Mouse (Mus musculus) small intestine, adult 2 months (tissue): Measurements from ENCODE around the gene Tmem258. TPM values are rescaled to one million over a fixed set of nuclear protein-coding genes. Genes with fewer than 3 reads are reported as not detected.
A peak's percentile ranks its signal among the peaks of the same experiment; 100 is the strongest.

Source experiments
- H3K27ac ChIP-seq: fragments of 200-500 bp; 2 replicates; pipeline ENCODE4 v1.5.1; 2012; ENCODE audit warnings: low read depth, low read length, control low read depth, inconsistent platforms; ENCODE audit not compliant: insufficient read depth
- H3K27me3 ChIP-seq: fragments of 200-500 bp; 2 replicates; pipeline ENCODE4 v1.6.1; 2012; ENCODE audit warnings: mild to moderate bottlenecking, moderate library complexity, low read length, inconsistent platforms; ENCODE audit not compliant: control insufficient read depth, insufficient read depth
- H3K36me3 ChIP-seq: fragments of 200-500 bp; 2 replicates; pipeline ENCODE4 v1.6.1; 2012; ENCODE audit warnings: mild to moderate bottlenecking, low read length, control low read depth, inconsistent platforms; ENCODE audit not compliant: control insufficient read depth, insufficient read depth
- H3K4me1 ChIP-seq: fragments of 200-500 bp; 2 replicates; pipeline ENCODE4 v1.6.1; 2012; ENCODE audit warnings: low read length, inconsistent platforms, mixed read lengths; ENCODE audit not compliant: control insufficient read depth, insufficient read depth, insufficient read length
- H3K4me3 ChIP-seq: fragments of 200-500 bp; 2 replicates; pipeline ENCODE4 v1.5.1; 2012; ENCODE audit warnings: low read depth, mild to moderate bottlenecking, control low read depth, inconsistent platforms, low read length, moderate library complexity
- CTCF ChIP-seq: fragments of 200-500 bp; IDR thresholded peaks from 2 replicates; pipeline ENCODE4 v1.5.1; 2012; ENCODE audit warnings: low read depth, mild to moderate bottlenecking, control low read depth, inconsistent platforms, low read length, moderate library complexity, mixed read lengths; ENCODE audit not compliant: insufficient replicate concordance, insufficient read length; ENCODE audit errors: extremely low read depth
- POLR2A ChIP-seq: fragments of 200-500 bp; IDR thresholded peaks from 2 replicates; pipeline ENCODE4 v1.6.1; 2012; ENCODE audit warnings: low read depth, mild to moderate bottlenecking, control low read depth, inconsistent platforms, low read length, moderate library complexity
- WGBS: fragments of 180-500 bp; shearing (Covaris S2); methylation state at CpG from one replicate; pipeline ENCODE4 v1.1.7; 2018; 5-methylcytosine and 5-hydroxymethylcytosine counted together
- polyA plus RNA-seq: library from polyadenylated mRNA; depleted of rRNA; stranded (reverse); fragments of >200 nt; gene quantifications from 2 replicates; pipeline ENCODE4 v1.2.3, GENCODE M21; 2012

Tmem258 gene
- polyA plus RNA-seq, 1 experiment: 67.1 TPM

DNA sequence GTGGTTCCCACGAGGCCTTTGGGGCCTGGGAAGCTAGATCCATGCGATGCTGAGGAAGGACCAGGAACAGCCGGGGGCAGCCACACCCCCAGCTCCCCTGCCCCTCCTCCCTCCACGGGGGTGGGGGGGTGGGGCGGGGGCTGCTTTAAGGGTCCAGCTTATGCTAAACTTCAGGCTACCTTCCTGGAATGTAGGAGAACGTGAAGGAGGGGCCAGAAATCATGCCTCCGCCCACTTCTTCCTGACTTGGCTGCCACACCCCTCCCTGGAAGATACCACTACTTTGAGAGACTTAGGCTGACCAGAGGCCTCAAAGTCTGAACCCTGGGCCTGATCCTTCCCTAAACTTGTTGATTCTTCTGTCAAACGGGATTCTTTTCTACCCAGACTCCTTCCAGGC is 18.8 kb downstream of the Tmem258 start:
- WGBS: 20% methylated on average over 8 of the region's 8 CpGs
- no peak for TF ChIP-seq CTCF
- TF ChIP-seq POLR2A: no peak
- H3K4me1 ChIP-seq: peaks cover 21% of the 10 kb centered on the region
- peaks cover 13% of the 10 kb centered on the region; the same call in 1 of the 2 replicates for H3K36me3 ChIP-seq
- H3K27me3 ChIP-seq: no peaks in the 10 kb centered on the region
- H3K4me3 ChIP-seq: no peak overlapping the region
- H3K27ac ChIP-seq: 0 out of 2 replicates have a peak overlapping the region, but pooled peaks have one; percentile 20

DNA sequence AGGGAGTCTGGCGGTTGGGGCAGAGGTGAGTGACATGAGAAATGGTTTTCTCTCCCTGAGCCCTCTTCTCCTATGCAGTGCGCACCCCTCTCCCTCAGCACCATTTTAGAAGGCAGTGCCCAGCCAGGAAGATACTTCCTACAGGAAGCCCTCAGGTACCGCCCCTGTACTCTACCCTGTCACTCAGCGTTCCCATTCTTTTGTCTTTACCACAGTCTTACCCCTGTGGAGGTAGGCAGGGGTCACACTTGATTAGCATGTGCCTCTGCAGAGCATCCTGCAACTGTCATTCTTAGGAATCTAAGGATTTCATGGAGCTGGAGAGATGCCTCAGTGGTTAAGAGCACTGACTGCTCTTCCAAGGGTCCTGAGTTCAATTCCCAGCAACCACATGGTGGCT is 19.7 kb downstream of the Tmem258 start:
- Histone ChIP-seq H3K27me3 (no peaks in the 10 kb centered on the region), H3K4me3 (no peak overlapping the region), H3K4me1 (peaks cover 21% of the 10 kb centered on the region), H3K27ac (no peak overlapping the region), H3K36me3 (peaks cover 14% of the 10 kb centered on the region)
- WGBS: 48% methylated on average over 4 of the region's 4 CpGs
- no peak for TF ChIP-seq CTCF
- no peak for TF ChIP-seq POLR2A

GRCm38 (mm10) chr19:10224637-10225453 is 21.0 kb downstream of the Tmem258 start:
- WGBS: 32% methylated on average over 26 of the region's 26 CpGs
- no peak overlapping the region; the same call in 1 of the 2 replicates for H3K27ac ChIP-seq
- H3K4me3 ChIP-seq: no peak overlapping the region

GRCm38 (mm10) chr19:10225767-10226166 is 22.0 kb downstream of the Tmem258 start:
- no peak overlapping the region for H3K4me3 ChIP-seq
- WGBS: 21% methylated on average over 4 of the region's 4 CpGs
- H3K27ac ChIP-seq: peak overlapping the region; percentile 40; the same call in 1 of the 2 replicates
- no peaks in the 10 kb centered on the region for H3K27me3 ChIP-seq
- H3K4me1 ChIP-seq: peaks cover 21% of the 10 kb centered on the region
- TF ChIP-seq CTCF: no peak
- no peak for TF ChIP-seq POLR2A
- H3K36me3 ChIP-seq: peaks cover 16% of the 10 kb centered on the region

More at GRCm38 (mm10) chr19:10224637-10225453, 21.0 kb downstream of the Tmem258 start:
- Histone ChIP-seq H3K4me1 (peaks cover 21% of the 10 kb centered on the region), H3K36me3 (peaks cover 19% of the 10 kb centered on the region), H3K27me3 (no peaks in the 10 kb centered on the region)
- TF ChIP-seq CTCF: no peak
- TF ChIP-seq POLR2A: no peak

DNA sequence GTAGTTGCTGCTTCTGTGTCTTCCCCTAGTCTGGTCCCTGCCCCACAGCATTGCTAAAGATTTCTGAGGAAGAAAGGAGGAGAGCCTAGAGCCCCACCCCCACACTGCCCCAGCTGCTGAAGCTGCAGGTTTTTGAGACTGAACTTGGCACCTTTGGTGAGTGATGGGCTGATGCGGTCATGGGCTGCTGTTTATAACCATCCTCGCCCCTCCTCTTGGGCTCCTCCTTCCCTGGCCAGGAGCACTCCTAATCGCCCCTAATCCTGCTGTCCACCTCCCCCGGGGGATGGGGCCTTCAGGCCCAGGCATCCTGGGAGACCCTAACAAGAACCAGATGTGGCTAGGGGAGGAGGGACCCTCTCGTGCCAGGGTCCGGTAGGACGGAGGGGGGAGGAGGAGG is 27.2 kb downstream of the Tmem258 start:
- Histone ChIP-seq H3K36me3 (peaks cover 18% of the 10 kb centered on the region), H3K4me3 (no peak overlapping the region), H3K27me3 (no peaks in the 10 kb centered on the region), H3K27ac (no peak overlapping the region), H3K4me1 (peaks cover 15% of the 10 kb centered on the region; the same call in 1 of the 2 replicates)
- 78% methylated on average over 7 of the region's 7 CpGs for WGBS
- no peak for TF ChIP-seq CTCF
- TF ChIP-seq POLR2A: no peak

DNA sequence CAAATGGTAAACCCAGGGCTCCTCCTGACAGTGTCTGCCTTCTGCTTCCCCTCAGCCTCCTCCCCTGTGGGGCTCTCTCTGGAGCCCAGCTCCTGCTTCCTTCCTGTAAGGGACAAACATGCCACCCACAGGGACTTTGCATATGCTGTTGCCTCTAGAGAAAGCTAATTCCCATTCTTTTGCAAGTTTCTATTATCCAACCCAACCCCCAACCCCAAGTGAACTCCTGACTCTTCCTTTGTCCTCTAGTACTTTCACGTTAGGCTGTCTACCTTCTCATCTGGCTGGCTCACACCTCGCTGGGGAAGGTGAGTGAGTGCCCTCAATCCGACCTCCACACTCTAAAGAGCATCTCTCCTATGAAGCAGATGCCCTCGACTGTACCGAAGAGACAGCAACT is 28.1 kb downstream of the Tmem258 start:
- Histone ChIP-seq H3K36me3 (peaks cover 18% of the 10 kb centered on the region), H3K27ac (no peak overlapping the region), H3K4me1 (peaks cover 22% of the 10 kb centered on the region; the same call in 1 of the 2 replicates), H3K27me3 (no peaks in the 10 kb centered on the region), H3K4me3 (no peak overlapping the region)
- no peak for TF ChIP-seq CTCF
- no peak for TF ChIP-seq POLR2A
- WGBS: 64% methylated on average over 5 of the region's 5 CpGs

- Histone ChIP-seq H3K4me1 (peaks cover 21% of the 10 kb centered on the region; the same call in 1 of the 2 replicates), H3K27me3 (no peaks in the 10 kb centered on the region), H3K36me3 (peaks cover 18% of the 10 kb centered on the region), H3K4me3 (no peak overlapping the region), H3K27ac (no peak overlapping the region)
- no peak for TF ChIP-seq CTCF
- TF ChIP-seq POLR2A: no peak
- WGBS: 68% methylated on average over 9 of the region's 9 CpGs
Measured at GRCm38 (mm10) chr19:10232327-10233017, 28.7 kb downstream of the Tmem258 start.
